Mouse (Mus musculus) lung, adult 10 weeks (tissue): Measurements from ENCODE around the gene Prokr2. TPM values are rescaled to one million over a fixed set of nuclear protein-coding genes. Genes with fewer than 3 reads are reported as not detected.

ENCODE experiments used
- polyA plus RNA-seq: library from polyadenylated mRNA; stranded (reverse); fragments of 350-450 nt; fragmentation: Illumina TruSeq; extraction: RNeasy Lipid Tissue Mini Kit (QIAGEN cat#74804); gene quantifications from one replicate; pipeline ENCODE4 v1.2.3, GENCODE M21; 2014; ENCODE audit warnings: low read depth, low replicate concordance; ENCODE audit not compliant: insufficient read depth

The Prokr2 gene
- not detected for polyA plus RNA-seq

DNA sequence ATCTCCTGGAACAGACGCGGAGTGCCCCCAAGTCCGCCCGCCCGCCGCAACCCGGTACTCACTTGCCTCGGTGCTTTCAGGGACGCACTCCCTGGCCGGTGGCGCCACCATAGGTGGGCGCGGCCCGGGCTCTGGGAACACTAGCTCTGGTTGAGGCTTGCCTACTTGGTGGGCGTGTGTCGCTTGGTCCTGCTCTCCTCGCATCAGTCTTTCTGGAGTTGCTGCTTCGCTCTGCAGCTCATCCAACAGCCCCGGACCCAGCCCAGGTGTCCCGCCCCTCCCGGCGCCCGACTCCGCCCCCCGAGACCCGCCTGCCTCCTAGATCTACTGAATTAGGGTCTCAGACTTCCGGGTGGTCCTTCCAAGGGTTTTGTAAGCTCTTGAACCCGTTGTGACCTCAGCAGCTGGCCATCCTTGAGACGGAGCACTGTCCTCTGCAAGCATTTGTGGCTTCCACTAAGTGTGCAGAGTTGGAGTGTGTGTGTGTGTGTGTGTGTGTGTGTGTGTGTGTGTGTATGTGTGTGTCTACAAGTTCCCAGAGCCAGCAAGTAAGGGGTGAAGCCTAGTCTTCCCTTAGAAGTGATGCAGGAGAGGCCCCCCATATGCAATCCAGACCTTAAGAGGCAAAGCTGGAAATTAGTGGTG lies at the start of gene Prokr2:
Gene Prokr2 (minus strand): TSS at position 254 of the 645 bp plus-strand sequence.

Other genes starting within 250 kb of the Prokr2 start
- 21.2 TPM for gene Slc23a2, start 240.3 kb downstream of the Prokr2 start, polyA plus RNA-seq
- gene Tmem230, start 137.6 kb downstream of the Prokr2 start, polyA plus RNA-seq, result 23.1 TPM
- gene Pcna, start 132.1 kb downstream of the Prokr2 start, polyA plus RNA-seq, result 85.7 TPM
- 34.7 TPM for gene Cds2, start 122.3 kb downstream of the Prokr2 start, polyA plus RNA-seq
- 17.7 TPM for gene Gpcpd1, start 202.3 kb upstream of the Prokr2 start, polyA plus RNA-seq